Mouse (Mus musculus) midbrain, embryonic 12.5 days (tissue): ENCODE results near the gene Ifi27. TPM values are rescaled to one million over a fixed set of nuclear protein-coding genes. Genes with fewer than 3 reads are reported as not detected.
"Not testable (repeated sequence)": the region's sequence is repeated elsewhere in the genome, so short reads cannot be mapped to it uniquely, and the experiment has no call there.

Experiments used
- ATAC-seq: fragments of 200-750 bp; cut with Nextera tagmentation; 2 replicates; pipeline ENCODE4 v1.8.0; 2017; ENCODE audit warnings: low read depth, moderate TSS enrichment, moderate library complexity; ENCODE audit not compliant: low FRiP score
- H3K27ac ChIP-seq: fragments of 300-500 bp; sonication (generic); replicated peaks from 2 replicates; pipeline ENCODE4 v1.5.1; 2016; ENCODE audit warnings: mild to moderate bottlenecking
- H3K27me3 ChIP-seq: fragments of 300-500 bp; sonication (generic); 2 replicates; pipeline ENCODE4 v1.6.1; 2016; ENCODE audit warnings: mild to moderate bottlenecking
- H3K36me3 ChIP-seq: fragments of 300-500 bp; sonication (generic); 2 replicates; pipeline ENCODE4 v1.6.1; 2016
- H3K4me1 ChIP-seq: fragments of 300-500 bp; sonication (generic); 2 replicates; pipeline ENCODE4 v1.6.1; 2016
- H3K4me2 ChIP-seq: fragments of 300-500 bp; sonication (generic); replicated peaks from 2 replicates; pipeline ENCODE4 v1.6.1; 2016; ENCODE audit warnings: mild to moderate bottlenecking, moderate library complexity
- H3K4me3 ChIP-seq: fragments of 300-500 bp; sonication (generic); 2 replicates; pipeline ENCODE4 v1.5.1; 2016; ENCODE audit warnings: mild to moderate bottlenecking
- H3K9ac ChIP-seq: fragments of 300-500 bp; sonication (generic); replicated peaks from 2 replicates; pipeline ENCODE4 v1.6.1; 2016; ENCODE audit warnings: mild to moderate bottlenecking, moderate library complexity
- H3K9me3 ChIP-seq: fragments of 300-500 bp; sonication (generic); 2 replicates; pipeline ENCODE4 v1.6.1; 2016; ENCODE audit warnings: mild to moderate bottlenecking
- whole genome bisulfite sequencing: fragments of 180-500 bp; shearing (Covaris S2); methylation state at CpG from one replicate; pipeline ENCODE4 v1.1.7; 2016; 5-methylcytosine and 5-hydroxymethylcytosine counted together
- polyA plus RNA-seq: library from polyadenylated mRNA; unstranded; fragments of >200 nt; fragmentation: Nextera tagmentation; extraction: Ambion mirVana; gene quantifications from 2 replicates; pipeline ENCODE4 v1.2.1, GENCODE M21; 2016

The Ifi27 gene
- polyA plus RNA-seq, 1 experiment from 2014 or later, result 10.4 TPM

- no peak overlapping the region for H3K4me3 ChIP-seq
- ATAC-seq, result no peak
- H3K9me3 ChIP-seq, result no peaks in the 10 kb centered on the region
- 48% methylated on average over 2 of the region's 2 CpGs for WGBS
- no peaks in the 10 kb centered on the region for H3K27me3 ChIP-seq
- H3K36me3 ChIP-seq, result no peaks in the 10 kb centered on the region
- no peak overlapping the region for H3K27ac ChIP-seq
- no peak overlapping the region for H3K4me2 ChIP-seq
- no peak overlapping the region for H3K9ac ChIP-seq
- no peaks in the 10 kb centered on the region for H3K4me1 ChIP-seq
These were observed 40.5 kb downstream of the Ifi27 start for GRCm38 (mm10) chr12:103474481-103474880.

- Histone ChIP-seq H3K4me2 (no peak overlapping the region), H3K4me1 (no peaks in the 10 kb centered on the region), H3K9ac (no peak overlapping the region), H3K4me3 (no peak overlapping the region), H3K36me3 (no peaks in the 10 kb centered on the region), H3K27ac (no peak overlapping the region), H3K9me3 (no peaks in the 10 kb centered on the region), H3K27me3 (no peaks in the 10 kb centered on the region)
- 94% methylated on average over 1 of the region's 1 CpGs for WGBS
- ATAC-seq, result no peak
These were observed 42.9 kb downstream of the Ifi27 start for GRCm38 (mm10) chr12:103476779-103477389.

GRCm38 (mm10) chr12:103477461-103478015 is 43.5 kb downstream of the Ifi27 start:
- no peaks in the 10 kb centered on the region for H3K36me3 ChIP-seq
- H3K9me3 ChIP-seq, result no peaks in the 10 kb centered on the region
- H3K27me3 ChIP-seq, result no peaks in the 10 kb centered on the region
- H3K4me2 ChIP-seq, result no peak overlapping the region
- WGBS, result 76% methylated on average over 7 of the region's 7 CpGs
- H3K27ac ChIP-seq, result no peak overlapping the region
- no peak overlapping the region for H3K9ac ChIP-seq
- H3K4me3 ChIP-seq, result no peak overlapping the region
- H3K4me1 ChIP-seq, result no peaks in the 10 kb centered on the region
- ATAC-seq, result no peak

GRCm38 (mm10) chr12:103481671-103482070 is 47.7 kb downstream of the Ifi27 start:
- no peak overlapping the region for H3K4me2 ChIP-seq
- H3K27me3 ChIP-seq, result no peaks in the 10 kb centered on the region
- H3K4me1 ChIP-seq, result no peaks in the 10 kb centered on the region
- no peaks in the 10 kb centered on the region for H3K9me3 ChIP-seq
- ATAC-seq, result no peak
- no peaks in the 10 kb centered on the region for H3K36me3 ChIP-seq
- no peak overlapping the region for H3K27ac ChIP-seq
- no peak overlapping the region for H3K9ac ChIP-seq
- 80% methylated on average over 5 of the region's 5 CpGs for WGBS
- no peak overlapping the region for H3K4me3 ChIP-seq

GRCm38 (mm10) chr12:103482781-103483180 is 48.8 kb downstream of the Ifi27 start:
- Histone ChIP-seq H3K27me3 (no peaks in the 10 kb centered on the region), H3K9me3 (no peaks in the 10 kb centered on the region), H3K9ac (no peak overlapping the region), H3K4me2 (no peak overlapping the region), H3K4me3 (no peak overlapping the region), H3K36me3 (no peaks in the 10 kb centered on the region), H3K27ac (no peak overlapping the region), H3K4me1 (no peaks in the 10 kb centered on the region)
- ATAC-seq, result no peak
- 85% methylated on average over 2 of the region's 2 CpGs for WGBS

- H3K4me3 ChIP-seq, H3K36me3 ChIP-seq, ATAC-seq, H3K9me3 ChIP-seq, H3K27me3 ChIP-seq, H3K4me2 ChIP-seq, H3K9ac ChIP-seq, H3K27ac ChIP-seq, H3K4me1 ChIP-seq: not testable (repeated sequence)
- WGBS, result 64% methylated on average over 9 of the region's 9 CpGs
These were observed 50.4 kb downstream of the Ifi27 start for GRCm38 (mm10) chr12:103484200-103484972.

- WGBS, result 81% methylated on average over 1 of the region's 1 CpGs
- no peak for ATAC-seq
- no peaks in the 10 kb centered on the region for H3K27me3 ChIP-seq
- no peak overlapping the region for H3K4me3 ChIP-seq
- no peaks in the 10 kb centered on the region for H3K9me3 ChIP-seq
- no peak overlapping the region for H3K4me2 ChIP-seq
- no peaks in the 10 kb centered on the region for H3K4me1 ChIP-seq
- no peak overlapping the region for H3K9ac ChIP-seq
- H3K36me3 ChIP-seq, result no peaks in the 10 kb centered on the region
- H3K27ac ChIP-seq, result no peak overlapping the region
These were observed 52.7 kb downstream of the Ifi27 start for GRCm38 (mm10) chr12:103486726-103487125.

GRCm38 (mm10) chr12:103487276-103487675 is 53.3 kb downstream of the Ifi27 start:
- Histone ChIP-seq H3K4me3 (no peak overlapping the region), H3K9ac (no peak overlapping the region), H3K4me1 (no peaks in the 10 kb centered on the region), H3K36me3 (no peaks in the 10 kb centered on the region), H3K4me2 (no peak overlapping the region), H3K9me3 (no peaks in the 10 kb centered on the region), H3K27me3 (no peaks in the 10 kb centered on the region), H3K27ac (no peak overlapping the region)
- WGBS, result 80% methylated on average over 4 of the region's 4 CpGs
- ATAC-seq, result no peak

- H3K4me2 ChIP-seq, result no peak overlapping the region
- no peak overlapping the region for H3K27ac ChIP-seq
- no peak for ATAC-seq
- H3K4me3 ChIP-seq, result no peak overlapping the region
- WGBS, result 76% methylated on average over 2 of the region's 2 CpGs
- H3K9me3 ChIP-seq, result no peaks in the 10 kb centered on the region
- no peaks in the 10 kb centered on the region for H3K4me1 ChIP-seq
- H3K27me3 ChIP-seq, result no peaks in the 10 kb centered on the region
- no peak overlapping the region for H3K9ac ChIP-seq
- H3K36me3 ChIP-seq, result no peaks in the 10 kb centered on the region
These were observed 53.7 kb downstream of the Ifi27 start for GRCm38 (mm10) chr12:103487750-103488149.

Other genes with a start within 250 kb of the Ifi27 start
- 2.9 and 3.0 TPM in 2 replicates for gene Prima1, start 192.1 kb upstream of the Ifi27 start, polyA plus RNA-seq
- gene Fam181a, start 123.2 kb upstream of the Ifi27 start, polyA plus RNA-seq, result 44.5 and 49.0 TPM in 2 replicates
- gene Asb2, start 78.2 kb upstream of the Ifi27 start, polyA plus RNA-seq, result 0.90 and 1.2 TPM in 2 replicates
- gene Otub2, start 45.5 kb upstream of the Ifi27 start, polyA plus RNA-seq, result 15.6 and 16.8 TPM in 2 replicates
- gene 9330161L09Rik, start 26.4 kb upstream of the Ifi27 start, polyA plus RNA-seq, result 0.96 and 1.2 TPM in 2 replicates
- 119 and 124 TPM in 2 replicates for gene Ddx24, start 8.4 kb upstream of the Ifi27 start, polyA plus RNA-seq
- 4.4 and 5.1 TPM in 2 replicates for gene Ifi27l2a, start 9.5 kb downstream of the Ifi27 start, polyA plus RNA-seq
- gene Ifi27l2b, start 23.0 kb downstream of the Ifi27 start, polyA plus RNA-seq, result not detected in 2 replicates
- gene Ppp4r4, start 98.1 kb downstream of the Ifi27 start, polyA plus RNA-seq, result 2.9 and 3.2 TPM in 2 replicates
- 0.21 TPM in 1 of 2 replicates, not detected in the other for gene Serpina10, start 197.2 kb downstream of the Ifi27 start, polyA plus RNA-seq
- gene Serpina6, start 223.0 kb downstream of the Ifi27 start, polyA plus RNA-seq, result not detected in 2 replicates
- not detected in 2 replicates for gene Serpina16, start 241.9 kb downstream of the Ifi27 start, polyA plus RNA-seq